In genomic region chr11:12205201-12206161, GRCm38 (mm10) we compare ENCODE assay signal across 9 mouse cellular contexts.
DNase-seq lines count a peak whose midpoint lies in the region; ATAC-seq and TF ChIP-seq lines count a peak whose summit lies in the region.
"Had no signal": no experiment of that assay in that cellular context is flagged by ENCODE, and none has a peak within 500 bp of the region (broad histone marks: within the 10 kb centered on the region; RNA-seq: fewer than 3 reads in every experiment).

No protein-coding gene starts in this region.

- intact Hi-C loops in left cerebral cortex, adult 2 months (cut with DNase I), result no loop called here

- no peaks in the 10 kb centered on the region for H3K9me3 ChIP-seq in lung, embryonic 14.5 days (ENCODE audit: low read depth, low read length)
- H3K9me3 ChIP-seq in heart, embryonic 14.5 days (ENCODE audit: control insufficient read depth, low read length), result no peaks in the 10 kb centered on the region
- no peaks in the 10 kb centered on the region for H3K9me3 ChIP-seq in liver, embryonic 16.5 days (replicated peaks; ENCODE audit: control insufficient read depth, low read length)
- H3K9me3 ChIP-seq: hindbrain, embryonic 13.5 days had no signal

- no peak overlapping the region for H3K9ac ChIP-seq in lung, embryonic 14.5 days
- no peak overlapping the region for H3K9ac ChIP-seq in heart, embryonic 14.5 days (ENCODE audit: low read length)
- no peak overlapping the region for H3K9ac ChIP-seq in liver, embryonic 16.5 days (ENCODE audit: low read depth, low read length)
- H3K9ac ChIP-seq: hindbrain, embryonic 13.5 days had no signal

- no peaks in the 10 kb centered on the region for H3K27me3 ChIP-seq in lung, embryonic 14.5 days (ENCODE audit: insufficient read depth, low read length)
- H3K27me3 ChIP-seq in heart, embryonic 14.5 days (ENCODE audit: control insufficient read depth, insufficient read depth, low read length), result no peaks in the 10 kb centered on the region
- H3K27me3 ChIP-seq in liver, embryonic 16.5 days (ENCODE audit: control insufficient read depth, insufficient read depth, low read depth, low read length), result no peaks in the 10 kb centered on the region
- H3K27me3 ChIP-seq: hindbrain, embryonic 13.5 days had no signal

- peaks cover 2% of the 10 kb centered on the region for H3K4me1 ChIP-seq in lung, embryonic 14.5 days (ENCODE audit: insufficient read depth)
- H3K4me1 ChIP-seq in heart, embryonic 14.5 days (ENCODE audit: control insufficient read depth in 2 of 2, insufficient read depth in 2 of 2, low read length in 2 of 2), result peaks cover 3 to 9% of the 10 kb centered on the region in 2 experiments
- H3K4me1 ChIP-seq in liver, embryonic 16.5 days (ENCODE audit: control insufficient read depth, low read depth, low read length), result peaks cover 17% of the 10 kb centered on the region
- H3K4me1 ChIP-seq: hindbrain, embryonic 13.5 days had no signal

- H3K4me2 ChIP-seq in lung, embryonic 14.5 days, result no peak overlapping the region
- H3K4me2 ChIP-seq in heart, embryonic 14.5 days (ENCODE audit: low read length), result no peak overlapping the region
- peak overlapping the region; percentile 41 for H3K4me2 ChIP-seq in liver, embryonic 16.5 days (ENCODE audit: low read depth, low read length)
- H3K4me2 ChIP-seq: hindbrain, embryonic 13.5 days had no signal

- H3K36me3 ChIP-seq in lung, embryonic 14.5 days (ENCODE audit: insufficient read depth), result no peaks in the 10 kb centered on the region
- H3K36me3 ChIP-seq in heart, embryonic 14.5 days (ENCODE audit: control insufficient read depth, insufficient read depth, low read length), result no peaks in the 10 kb centered on the region
- H3K36me3 ChIP-seq in liver, embryonic 16.5 days (ENCODE audit: control insufficient read depth, insufficient read depth), result no peaks in the 10 kb centered on the region
- H3K36me3 ChIP-seq: hindbrain, embryonic 13.5 days had no signal

- ATAC-seq in lung, embryonic 14.5 days (ENCODE audit: insufficient read depth), result peak; percentile 80
- 0 out of 2 replicates have a peak, but pooled peaks have one; percentile 32 for ATAC-seq in common myeloid progenitor, adult 5-6 weeks (replicated peaks; ENCODE audit: low read depth, poor library complexity, severe bottlenecking)
- peak; percentile 89 for ATAC-seq in heart, embryonic 14.5 days (ENCODE audit: insufficient number of reproducible peaks, insufficient read depth, low FRiP score, low read depth)
- peak; percentile 93 for ATAC-seq in liver, embryonic 16.5 days (ENCODE audit: low read depth)

- TF ChIP-seq CTCF in lung, embryonic 14.5 days (IDR thresholded peaks at IDR 0.05; ENCODE audit: low read depth), result peak; percentile 48
- no peak; the same call in 1 of the 2 replicates for TF ChIP-seq CTCF in left cerebral cortex, adult 2 months (IDR thresholded peaks at IDR 0.05)

- DNase-seq in lung, embryonic 14.5 days, result peak; percentile 53
- DNase-seq in lung, postnatal 4 days, result no peak
- no peak for DNase-seq in urinary bladder, postnatal 14 days (ENCODE audit: low spot score)
- DNase-seq in left cerebral cortex, adult 2 months (ENCODE audit: extremely low spot score in 1 of 2, low spot score in 2 of 2), result no peak
- DNase-seq in frontal cortex, postnatal 10 days (ENCODE audit: low spot score in 2 of 2), result no peak

- 15% methylated on average over 6 of the region's 6 CpGs for WGBS in lung, embryonic 14.5 days
- WGBS in heart, embryonic 14.5 days, result 2% methylated on average over 6 of the region's 6 CpGs
- 20% methylated on average over 6 of the region's 6 CpGs for WGBS in liver, embryonic 16.5 days (ENCODE audit: insufficient replicate concordance)

- H3K4me3 ChIP-seq in lung, embryonic 14.5 days (ENCODE audit: low read depth, low read length), result no peak overlapping the region
- no peak overlapping the region for H3K4me3 ChIP-seq in heart, embryonic 14.5 days (ENCODE audit: control insufficient read depth in 1 of 2, insufficient read depth in 1 of 2, low read depth in 1 of 2, low read length in 2 of 2)
- no peak overlapping the region for H3K4me3 ChIP-seq in liver, embryonic 16.5 days (ENCODE audit: low read depth, low read length)
- no peak overlapping the region for H3K4me3 ChIP-seq in left cerebral cortex, adult 2 months
- H3K4me3 ChIP-seq: hindbrain, embryonic 13.5 days had no signal

- H3K27ac ChIP-seq in lung, embryonic 14.5 days (ENCODE audit: low read depth), result peak overlapping the region; percentile 69
- peak overlapping the region; percentile 38 to 64 for H3K27ac ChIP-seq in heart, embryonic 14.5 days (replicated peaks in 1 of 2; ENCODE audit: control insufficient read depth in 1 of 2, insufficient read depth in 1 of 2, low read depth in 2 of 2, low read length in 2 of 2)
- H3K27ac ChIP-seq in liver, embryonic 16.5 days (ENCODE audit: low read length), result peak overlapping the region; percentile 77
- H3K27ac ChIP-seq in left cerebral cortex, adult 2 months, result no peak overlapping the region
- H3K27ac ChIP-seq: hindbrain, embryonic 13.5 days had no signal

Comparison
In these comparisons a context has a peak if more than half of its experiments do, and no peak if none do; other contexts are left out.
1. ATAC-seq: peak in every context shown above with its lines; median percentile 93 in liver, embryonic 16.5 days; 89 in heart, embryonic 14.5 days; 80 in lung, embryonic 14.5 days; 32 in common myeloid progenitor, adult 5-6 weeks.